Mouse (Mus musculus) layer of hippocampus, adult 11-12 months (tissue): ENCODE measurements around the gene Casc3.

Experiments used
- DNase-seq: peaks from one replicate; pipeline ENCODE4 v3.0.0; 2022; ENCODE audit warnings: low spot score

Casc3 gene

GRCm38 (mm10) chr11:98871416-98871815, 66.7 kb downstream of the Casc3 start:
- no peak for DNase-seq

DNA sequence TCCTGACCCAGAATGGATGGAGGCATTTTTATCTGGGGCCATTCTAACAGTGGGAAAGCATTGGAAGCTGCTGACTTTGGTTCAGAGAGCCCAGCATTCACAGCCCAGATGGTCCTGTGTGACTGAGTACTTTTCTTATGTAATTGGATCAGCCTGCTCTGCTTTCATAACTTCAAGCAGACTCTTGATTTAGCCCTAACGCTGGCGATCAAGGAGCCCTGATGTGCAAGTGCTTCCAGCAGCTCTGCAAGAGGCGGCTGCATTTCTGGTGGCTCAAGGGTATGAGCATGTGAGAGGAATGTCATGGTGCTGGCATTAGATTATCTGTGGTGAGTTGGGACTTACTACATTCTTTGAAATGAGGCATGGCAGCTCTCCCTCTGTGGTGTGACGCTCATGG, 67.3 kb downstream of the Casc3 start:
- peak; percentile 75 for DNase-seq

- no peak for DNase-seq
Measured at GRCm38 (mm10) chr11:98873900-98874299, 69.2 kb downstream of the Casc3 start.

GRCm38 (mm10) chr11:98877001-98877400, 72.3 kb downstream of the Casc3 start:
- DNase-seq = no peak
